7 mouse cellular contexts compared by ENCODE assay signal in the genomic region with DNA sequence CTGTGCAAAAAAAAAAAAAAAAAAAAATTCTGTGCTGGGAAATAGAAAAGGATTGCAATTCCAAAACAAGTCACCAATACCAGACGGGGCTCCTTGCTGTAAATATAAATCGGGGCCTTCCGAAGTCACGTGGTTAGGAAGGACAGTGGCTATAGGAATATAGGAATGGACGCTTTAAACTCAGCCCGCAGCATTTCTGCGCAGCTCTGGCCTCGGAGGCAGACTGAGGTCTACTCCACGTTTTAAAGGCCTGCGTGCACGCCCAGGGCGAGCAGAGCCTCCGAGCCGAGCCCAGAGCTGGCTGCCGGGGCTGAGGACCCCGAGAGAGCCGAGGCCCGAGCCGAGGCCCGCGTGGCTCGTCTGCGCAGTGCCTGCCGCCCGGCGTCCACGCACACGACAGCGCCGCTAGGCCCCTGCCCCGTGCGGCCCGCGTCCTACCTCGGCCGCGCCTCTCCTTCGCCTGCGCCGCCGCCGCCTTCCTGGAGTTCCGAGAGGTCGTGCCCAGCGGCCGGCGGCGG. TPM values are rescaled to one million over a fixed set of nuclear protein-coding genes. Genes with fewer than 3 reads are reported as not detected.
DNase-seq lines count a peak whose midpoint lies in the region; ATAC-seq lines count a peak whose summit lies in the region.

No protein-coding gene starts in this region.

- no peaks in the 10 kb centered on the region for H3K27me3 ChIP-seq in forebrain, embryonic 10.5 days (ENCODE audit: poor library complexity, severe bottlenecking)
- H3K27me3 ChIP-seq in limb, embryonic 11.5 days (ENCODE audit: control insufficient read depth, insufficient read depth, low read length), result no peaks in the 10 kb centered on the region
- H3K27me3 ChIP-seq in neural tube, embryonic 12.5 days (replicated peaks), result no peaks in the 10 kb centered on the region

- peak overlapping the region; percentile 78 for H3K4me3 ChIP-seq in forebrain, embryonic 10.5 days
- H3K4me3 ChIP-seq in limb, embryonic 11.5 days (ENCODE audit: low read depth, low read length), result peak overlapping the region; percentile 73
- H3K4me3 ChIP-seq in neural tube, embryonic 12.5 days, result peak overlapping the region; percentile 73

- peak overlapping the region; percentile 88 for H3K9ac ChIP-seq in limb, embryonic 11.5 days (ENCODE audit: low read length)
- H3K9ac ChIP-seq in neural tube, embryonic 12.5 days, result peak overlapping the region; percentile 86

- H3K9me3 ChIP-seq in forebrain, embryonic 10.5 days, result no peaks in the 10 kb centered on the region
- H3K9me3 ChIP-seq in limb, embryonic 11.5 days (ENCODE audit: control insufficient read depth, low read length), result no peaks in the 10 kb centered on the region
- H3K9me3 ChIP-seq in neural tube, embryonic 12.5 days, result no peaks in the 10 kb centered on the region

- H3K4me1 ChIP-seq in forebrain, embryonic 10.5 days, result peaks cover 11% of the 10 kb centered on the region
- H3K4me1 ChIP-seq in limb, embryonic 11.5 days (ENCODE audit: control insufficient read depth, insufficient read depth, low read length), result peaks cover 3% of the 10 kb centered on the region; the same call in 1 of the 2 replicates
- peaks cover 5% of the 10 kb centered on the region; the same call in 1 of the 2 replicates for H3K4me1 ChIP-seq in neural tube, embryonic 12.5 days

- H3K27ac ChIP-seq in forebrain, embryonic 10.5 days, result peak overlapping the region; percentile 93
- H3K27ac ChIP-seq in limb, embryonic 11.5 days (replicated peaks; ENCODE audit: low read depth, low read length), result peak overlapping the region; percentile 87
- peak overlapping the region; percentile 82 for H3K27ac ChIP-seq in neural tube, embryonic 12.5 days

- peak; percentile 73 for ATAC-seq in limb, embryonic 11.5 days (ENCODE audit: insufficient number of reproducible peaks, low FRiP score, low TSS enrichment, low read depth)
- peak; percentile 78 for ATAC-seq in neural tube, embryonic 12.5 days (ENCODE audit: low FRiP score, low read depth)

- under 1% methylated on average over 48 of the region's 48 CpGs for WGBS in forebrain, embryonic 10.5 days
- under 1% methylated on average over 48 of the region's 48 CpGs for WGBS in limb, embryonic 11.5 days
- under 1% methylated on average over 48 of the region's 48 CpGs for WGBS in neural tube, embryonic 12.5 days

- H3K36me3 ChIP-seq in forebrain, embryonic 10.5 days (replicated peaks), result peaks cover 20% of the 10 kb centered on the region
- no peaks in the 10 kb centered on the region for H3K36me3 ChIP-seq in limb, embryonic 11.5 days (ENCODE audit: control insufficient read depth, insufficient read depth, low read length)
- H3K36me3 ChIP-seq in neural tube, embryonic 12.5 days, result no peaks in the 10 kb centered on the region; the same call in 1 of the 2 replicates

- H3K4me2 ChIP-seq in limb, embryonic 11.5 days (ENCODE audit: low read depth, severe bottlenecking), result peak overlapping the region; percentile 81
- H3K4me2 ChIP-seq in neural tube, embryonic 12.5 days (replicated peaks), result peak overlapping the region; percentile 84

- intact Hi-C loops in left cerebral cortex, postnatal 4 days (cut with DNase I), result no loop called here

- peak; percentile 14 for DNase-seq in left cerebral cortex, adult 11 months (ENCODE audit: low spot score)
- no peak for DNase-seq in left cerebral cortex, postnatal 4 days
- DNase-seq in adipocyte (ENCODE audit: low spot score), result peak; percentile 50
- no peak for DNase-seq in forebrain, embryonic 10.5 days (ENCODE audit: extremely low spot score, low spot score)
- DNase-seq in limb, embryonic 11.5 days (ENCODE audit: low spot score), result no peak
- no peak for DNase-seq in adrenal gland, postnatal 36 days

RNA-seq across cellular contexts. Expression of a gene that starts 0.7 kb away (rescaled TPM):
- 10 to 100 TPM; 47.5 to 51.9 TPM for total RNA-seq in left cerebral cortex, postnatal 4 days (2021)
- polyA plus RNA-seq in forebrain, embryonic 10.5 days (2016; fragmentation: Nextera tagmentation; extraction: Ambion mirVana), result 36.8 and 37.0 TPM in 2 replicates
- polyA plus RNA-seq in limb, embryonic 11.5 days (2014; fragmentation: Nextera tagmentation; extraction: Ambion mirVana), result 45.4 and 48.1 TPM in 2 replicates
- 38.5 and 43.2 TPM in 2 replicates for polyA plus RNA-seq in neural tube, embryonic 12.5 days (2016; fragmentation: Nextera tagmentation; extraction: Ambion mirVana)
- total RNA-seq in adrenal gland, postnatal 36 days (2021), result 10 to 100 TPM; 33.8 to 47.4 TPM

RNA-seq across cellular contexts. Expression of a gene that starts 49.4 kb away (rescaled TPM):
- 10 to 100 TPM; 70.8 to 73.6 TPM for total RNA-seq in left cerebral cortex, postnatal 4 days (2021)
- polyA plus RNA-seq in forebrain, embryonic 10.5 days (2016; fragmentation: Nextera tagmentation; extraction: Ambion mirVana), result 6.5 and 6.9 TPM in 2 replicates
- polyA plus RNA-seq in limb, embryonic 11.5 days (2014; fragmentation: Nextera tagmentation; extraction: Ambion mirVana), result 6.1 and 9.0 TPM in 2 replicates
- 27.5 and 31.8 TPM in 2 replicates for polyA plus RNA-seq in neural tube, embryonic 12.5 days (2016; fragmentation: Nextera tagmentation; extraction: Ambion mirVana)
- 1 to 10 TPM; 1.9 to 3.5 TPM for total RNA-seq in adrenal gland, postnatal 36 days (2021)

Comparison
In these comparisons a context has a peak if more than half of its experiments do, and no peak if none do; other contexts are left out.
1. DNase-seq: peak in left cerebral cortex, adult 11 months (single experiment) and adipocyte (single experiment); none in left cerebral cortex, postnatal 4 days (single experiment), forebrain, embryonic 10.5 days (single experiment), limb, embryonic 11.5 days (single experiment) and adrenal gland, postnatal 36 days (0 of 2).
2. Peak in every context shown above with its lines, with median percentiles within 50 percentile points of each other: H3K27ac ChIP-seq and H3K4me3 ChIP-seq.